Mouse (Mus musculus): ENCODE results near the gene Ptprn.

DNA sequence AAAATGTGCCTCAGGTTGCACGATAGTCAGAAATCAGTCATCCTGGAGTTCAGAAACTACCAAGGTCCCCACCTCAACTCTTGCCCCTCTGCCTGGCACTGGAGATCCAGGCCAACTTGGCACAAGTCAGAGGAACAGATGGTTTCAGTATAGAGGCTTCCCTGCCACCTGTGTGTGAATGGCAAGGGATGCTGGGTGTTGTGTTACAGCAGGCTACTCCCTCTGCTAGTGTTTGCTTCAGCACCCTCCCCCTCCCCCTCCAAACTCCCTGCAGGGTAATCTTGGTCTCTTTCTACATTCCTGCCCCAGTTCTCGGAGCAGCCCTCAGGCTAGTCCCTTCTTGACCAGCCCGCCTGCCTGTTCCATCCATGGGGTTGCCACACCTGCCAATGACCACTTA is 13.8 kb downstream of the Ptprn start:
- no peak for TF ChIP-seq ZC3H11A (IDR thresholded peaks at IDR 0.05; ENCODE audit: borderline replicate concordance, low read depth, low read length)
- no peak for TF ChIP-seq CHD2 (IDR thresholded peaks at IDR 0.05; ENCODE audit: low read depth, low read length)
- no peak for TF ChIP-seq HCFC1 (IDR thresholded peaks at IDR 0.05; ENCODE audit: borderline replicate concordance, insufficient read depth, low read length)
